Mouse (Mus musculus) liver, embryonic 13.5 days (tissue): ENCODE data around the gene Pramel1. TPM values are rescaled to one million over a fixed set of nuclear protein-coding genes. Genes with fewer than 3 reads are reported as not detected.
"Not testable (repeated sequence)": the region's sequence is repeated elsewhere in the genome, so short reads cannot be mapped to it uniquely, and the experiment has no call there.

Source experiments
- ATAC-seq: fragments of 200-750 bp; cut with Nextera tagmentation; 2 replicates; pipeline ENCODE4 v1.8.0; 2017; ENCODE audit warnings: low read depth, mild to moderate bottlenecking, moderate number of reproducible peaks, moderate library complexity
- DNase-seq: peaks from one replicate; pipeline ENCODE4 v3.0.0; 2022
- H3K27ac ChIP-seq: fragments of 300-500 bp; sonication (generic); 2 replicates; pipeline ENCODE4 v1.5.1; 2015; ENCODE audit warnings: moderate library complexity, mild to moderate bottlenecking, inconsistent platforms
- H3K27me3 ChIP-seq: fragments of 300-500 bp; sonication (generic); 2 replicates; pipeline ENCODE4 v1.6.1; 2015; ENCODE audit warnings: mild to moderate bottlenecking, inconsistent platforms
- H3K36me3 ChIP-seq: fragments of 300-500 bp; sonication (generic); 2 replicates; pipeline ENCODE4 v1.6.1; 2015; ENCODE audit warnings: mild to moderate bottlenecking, inconsistent platforms
- H3K4me1 ChIP-seq: fragments of 300-500 bp; sonication (generic); replicated peaks from 2 replicates; pipeline ENCODE4 v1.6.1; 2015; ENCODE audit warnings: inconsistent platforms
- H3K4me2 ChIP-seq: fragments of 300-500 bp; sonication (generic); 2 replicates; pipeline ENCODE4 v1.6.1; 2015; ENCODE audit warnings: inconsistent platforms, mild to moderate bottlenecking, moderate library complexity
- H3K4me3 ChIP-seq: fragments of 300-500 bp; sonication (generic); replicated peaks from 2 replicates; pipeline ENCODE4 v1.5.1; 2015; ENCODE audit warnings: mild to moderate bottlenecking, inconsistent platforms
- H3K9ac ChIP-seq: fragments of 300-500 bp; sonication (generic); 2 replicates; pipeline ENCODE4 v1.6.1; 2015; ENCODE audit warnings: mild to moderate bottlenecking, inconsistent platforms
- H3K9me3 ChIP-seq: fragments of 300-500 bp; sonication (generic); replicated peaks from 2 replicates; pipeline ENCODE4 v1.6.1; 2016; ENCODE audit warnings: inconsistent platforms
- WGBS: fragments of 180-500 bp; shearing (Covaris S2); methylation state at CpG from one replicate; pipeline ENCODE4 v1.1.7; 2015; ENCODE audit not compliant: insufficient replicate concordance; 5-methylcytosine and 5-hydroxymethylcytosine counted together
- polyA plus RNA-seq: library from polyadenylated mRNA; unstranded; fragments of >200 nt; fragmentation: Nextera tagmentation; extraction: Ambion mirVana; gene quantifications from 2 replicates; pipeline ENCODE4 v1.2.1, GENCODE M21; 2015

Gene Pramel1
- polyA plus RNA-seq, 1 experiment from 2014 or later, result not detected

DNA sequence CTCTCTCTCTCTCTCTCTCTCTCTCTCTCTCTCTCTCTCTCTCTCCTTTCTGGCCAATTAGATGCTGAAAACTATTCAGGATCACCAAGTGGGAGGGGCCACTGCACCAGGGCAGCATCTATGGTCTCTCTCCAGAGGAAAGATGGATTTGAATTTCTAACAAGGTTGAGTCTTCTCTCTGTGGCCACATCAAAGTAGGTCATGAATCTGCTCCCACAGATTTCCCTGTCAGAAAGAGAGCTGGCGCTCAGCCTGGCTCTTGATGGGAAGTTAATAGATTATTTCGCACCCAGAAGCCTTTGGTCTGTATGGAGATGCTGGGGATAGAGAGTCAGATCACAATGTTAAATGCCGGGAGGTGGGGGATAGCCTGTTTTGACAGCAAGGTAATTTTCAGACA, 12.1 kb upstream of the Pramel1 start:
- ATAC-seq (no peak), DNase-seq (no peak)
- H3K4me1 ChIP-seq, result no peaks in the 10 kb centered on the region
- H3K4me3 ChIP-seq, result no peak overlapping the region
- WGBS, result 60% methylated on average over 3 of the region's 3 CpGs
- H3K4me2 ChIP-seq, result no peak overlapping the region
- H3K27ac ChIP-seq, result no peak overlapping the region
- H3K9me3 ChIP-seq, result no peaks in the 10 kb centered on the region
- 0 out of 2 replicates have a peak, but pooled peaks cover 7% of the 10 kb centered on the region for H3K27me3 ChIP-seq
- H3K9ac ChIP-seq, result no peak overlapping the region
- no peaks in the 10 kb centered on the region for H3K36me3 ChIP-seq

DNA sequence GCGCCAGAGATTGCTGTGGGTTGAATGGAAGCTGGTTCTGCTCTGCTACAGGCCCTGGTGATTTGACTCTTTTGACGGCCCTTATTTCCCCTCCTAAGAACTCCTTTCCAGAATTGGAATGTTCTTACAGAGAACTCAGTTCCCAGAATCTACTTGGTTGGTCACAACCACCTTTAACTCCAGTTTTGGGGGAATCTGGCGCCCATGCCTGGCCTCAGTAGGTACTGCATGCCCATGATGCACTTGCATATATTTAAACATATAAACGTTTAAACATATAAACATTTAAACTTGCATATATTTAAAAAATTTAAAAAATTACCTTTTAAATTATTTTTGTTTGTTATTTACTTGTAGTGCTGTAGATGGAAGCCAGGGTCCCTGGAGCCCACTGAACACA, 10.6 kb upstream of the Pramel1 start:
- DNase-seq, result no peak
- Histone ChIP-seq H3K4me2 (no peak overlapping the region), H3K36me3 (no peaks in the 10 kb centered on the region), H3K4me3 (no peak overlapping the region), H3K4me1 (no peaks in the 10 kb centered on the region), H3K27ac (no peak overlapping the region), H3K9me3 (no peaks in the 10 kb centered on the region), H3K9ac (no peak overlapping the region), H3K27me3 (0 out of 2 replicates have a peak, but pooled peaks cover 7% of the 10 kb centered on the region)
- 27% methylated on average over 4 of the region's 4 CpGs for WGBS
- no peak for ATAC-seq

DNA sequence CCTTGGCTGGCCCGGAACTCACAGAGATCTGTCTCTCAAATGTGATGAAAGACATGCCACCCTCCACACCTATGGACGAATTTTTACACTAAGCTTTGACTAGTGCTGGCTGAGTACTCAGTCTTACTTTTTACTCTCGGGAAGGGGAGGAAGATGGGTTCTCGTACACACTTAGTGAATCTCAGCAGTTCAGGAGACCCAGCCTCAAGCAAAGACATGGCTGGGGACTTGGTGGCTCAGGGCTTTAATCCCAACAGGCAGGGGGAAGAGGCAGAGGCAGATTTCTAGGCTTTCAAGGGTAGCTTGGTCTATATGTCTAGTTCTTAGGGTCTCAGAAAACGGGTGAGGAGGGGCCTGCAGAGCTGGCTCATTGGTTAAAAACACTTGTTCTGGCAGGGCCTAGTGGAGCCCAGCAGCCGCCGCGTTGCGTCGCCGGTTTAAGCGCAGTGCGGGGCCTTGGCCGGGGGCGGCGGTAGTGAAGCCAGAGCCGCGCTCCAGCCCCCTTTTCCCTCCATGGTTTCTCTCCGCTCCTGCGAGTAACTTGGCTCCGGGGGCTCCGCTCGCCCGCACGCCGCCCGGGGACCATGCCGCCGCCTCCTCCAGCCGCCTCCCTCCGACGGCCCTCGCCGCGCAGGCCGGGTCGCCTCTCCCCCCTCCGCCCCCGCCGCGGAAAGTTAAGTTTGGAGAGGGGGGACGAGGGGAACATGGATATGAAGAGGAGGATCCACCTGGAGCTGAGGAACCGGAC, 5.1 kb upstream of the Pramel1 start:
- no peaks in the 10 kb centered on the region for H3K9me3 ChIP-seq
- DNase-seq (no peak), ATAC-seq (peak; percentile 54; the same call in 1 of the 2 replicates)
- no peaks in the 10 kb centered on the region for H3K36me3 ChIP-seq
- 6% methylated on average over 39 of the region's 43 CpGs for WGBS
- peak overlapping the region; percentile 28 for H3K4me3 ChIP-seq
- peaks cover 11% of the 10 kb centered on the region for H3K27me3 ChIP-seq
- H3K27ac ChIP-seq, result no peak overlapping the region
- peak overlapping the region; percentile 47 for H3K4me2 ChIP-seq
- no peak overlapping the region for H3K9ac ChIP-seq
- no peaks in the 10 kb centered on the region for H3K4me1 ChIP-seq

DNA sequence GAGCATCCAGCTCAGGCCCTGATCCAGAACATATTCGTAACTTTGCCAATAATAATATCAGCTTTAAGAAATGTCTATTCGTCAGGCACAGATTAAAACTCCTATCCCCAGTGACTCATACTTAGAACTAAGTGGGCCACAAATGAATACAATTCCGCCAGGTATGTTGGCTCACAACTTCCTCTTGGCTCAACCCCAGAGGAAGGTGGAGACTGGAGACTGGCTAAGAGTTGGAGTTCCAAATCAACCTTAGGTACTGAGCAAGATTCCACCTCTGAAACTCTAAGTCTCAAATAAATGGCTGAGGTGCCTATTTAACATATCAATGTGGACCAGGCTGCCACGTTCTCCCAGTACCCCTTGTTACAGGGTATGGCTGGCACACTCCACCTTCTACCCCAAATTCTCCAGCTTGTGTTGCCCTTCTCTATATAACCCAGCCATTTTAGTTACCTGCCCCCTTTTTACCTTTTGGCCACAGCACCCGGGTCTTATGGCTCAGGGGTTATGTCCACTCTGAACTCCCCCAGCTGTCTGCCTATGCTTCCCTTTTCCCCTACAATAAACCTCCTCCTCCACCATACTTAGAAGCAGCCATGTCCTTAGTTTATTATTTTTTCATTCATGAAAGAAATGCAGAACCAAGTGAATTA, 17.5 kb downstream of the Pramel1 start:
- Histone ChIP-seq H3K36me3 (peaks cover 22% of the 10 kb centered on the region), H3K9me3 (no peaks in the 10 kb centered on the region), H3K4me2 (peak overlapping the region; percentile 62), H3K4me1 (peaks cover 10% of the 10 kb centered on the region; the same call in 1 of the 2 replicates), H3K9ac (peak overlapping the region; percentile 72), H3K27ac (0 out of 2 replicates have a peak overlapping the region, but pooled peaks have one; percentile 0), H3K4me3 (peak overlapping the region; percentile 72), H3K27me3 (no peaks in the 10 kb centered on the region)
- 66% methylated on average over 5 of the region's 5 CpGs for WGBS
- ATAC-seq, result no peak
- no peak for DNase-seq

DNA sequence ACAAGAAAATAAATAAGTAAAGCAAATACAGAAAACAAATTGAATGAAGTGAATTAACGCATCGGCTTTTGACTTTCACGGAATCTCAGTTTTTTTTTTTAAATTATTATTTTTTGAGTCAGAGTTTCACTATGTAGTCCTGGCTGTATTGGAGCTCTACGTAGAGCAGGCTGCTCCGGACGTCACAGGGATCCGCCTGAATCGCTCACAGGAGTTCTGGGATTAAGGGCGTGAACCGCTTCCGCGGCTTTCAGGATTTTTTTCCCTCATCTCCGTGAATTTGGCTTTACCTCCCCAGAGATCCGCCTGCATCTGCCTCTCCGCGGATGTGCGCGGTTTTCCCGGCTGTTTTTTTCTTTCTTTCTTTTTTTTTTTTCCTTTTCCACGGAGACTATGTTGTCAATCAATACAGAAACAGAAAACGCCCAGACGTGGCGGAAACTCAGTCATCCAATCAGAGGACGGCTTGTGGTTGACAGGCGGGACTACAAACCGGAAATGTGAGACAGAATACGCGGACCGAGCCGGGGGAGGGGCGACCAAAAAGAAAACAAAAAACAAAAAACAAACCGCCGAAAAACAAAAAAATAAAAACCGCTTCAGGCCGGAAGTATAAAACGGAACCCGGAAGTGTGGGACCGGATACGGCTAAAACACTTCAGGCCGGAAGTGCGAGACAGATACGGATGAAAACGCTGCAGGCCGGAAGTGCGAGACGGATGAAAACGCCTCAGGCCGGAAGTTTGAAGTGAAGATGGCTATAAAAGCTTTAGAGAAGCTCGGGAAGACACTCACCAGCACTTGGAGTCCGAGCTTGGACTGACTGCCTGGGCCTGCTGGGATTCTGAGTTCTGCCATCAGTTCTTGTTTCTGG, 18.2 kb downstream of the Pramel1 start, which contains the start of gene Pramef8:
TSS of gene Pramef8 (plus strand) at position 208 of the 874 bp plus-strand sequence.
- H3K27ac ChIP-seq, result peak within 1 kb of the TSS; percentile 80
- H3K9ac ChIP-seq, result peak within 1 kb of the TSS; percentile 72
- WGBS, result 1% methylated on average over 50 of the region's 50 CpGs
- H3K4me2 ChIP-seq, result peak within 1 kb of the TSS; percentile 62
- H3K9me3 ChIP-seq, result no peaks in the 10 kb centered on the region
- H3K4me1 ChIP-seq, result peaks cover 10% of the 10 kb centered on the region; the same call in 1 of the 2 replicates
- no peaks in the 10 kb centered on the region for H3K27me3 ChIP-seq
- peaks cover 29% of the 10 kb centered on the region for H3K36me3 ChIP-seq
- H3K4me3 ChIP-seq, result peak within 1 kb of the TSS; percentile 72
- ATAC-seq, result peak; percentile 95
- peak; percentile 82 for DNase-seq

DNA sequence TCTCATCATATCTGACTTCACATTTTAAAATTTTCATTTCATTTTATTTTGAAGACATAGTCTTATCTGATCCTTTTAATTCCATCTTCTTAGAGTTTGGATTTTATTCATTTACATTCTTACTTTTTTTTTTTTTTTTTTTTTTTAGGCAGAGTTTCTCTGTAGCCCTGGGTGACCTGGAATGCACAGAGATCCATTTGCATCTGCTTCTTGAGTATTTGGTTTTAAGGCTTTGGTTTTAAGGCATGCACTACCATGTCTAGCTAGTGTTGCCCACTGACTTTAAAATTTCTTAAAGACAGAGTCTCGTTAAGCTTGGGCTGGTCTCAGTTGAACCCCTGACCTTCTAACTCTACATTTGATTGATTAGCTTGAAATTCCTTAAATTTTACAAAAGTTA, 19.4 kb downstream of the Pramel1 start:
- Histone ChIP-seq H3K36me3 (peaks cover 41% of the 10 kb centered on the region), H3K27me3 (no peaks in the 10 kb centered on the region), H3K9me3 (no peaks in the 10 kb centered on the region), H3K27ac (no peak overlapping the region), H3K4me1 (peaks cover 10% of the 10 kb centered on the region; the same call in 1 of the 2 replicates), H3K4me2 (no peak overlapping the region), H3K4me3 (no peak overlapping the region), H3K9ac (no peak overlapping the region)
- no peak for DNase-seq
- ATAC-seq, result no peak
- 76% methylated on average over 1 of the region's 1 CpGs for WGBS

DNA sequence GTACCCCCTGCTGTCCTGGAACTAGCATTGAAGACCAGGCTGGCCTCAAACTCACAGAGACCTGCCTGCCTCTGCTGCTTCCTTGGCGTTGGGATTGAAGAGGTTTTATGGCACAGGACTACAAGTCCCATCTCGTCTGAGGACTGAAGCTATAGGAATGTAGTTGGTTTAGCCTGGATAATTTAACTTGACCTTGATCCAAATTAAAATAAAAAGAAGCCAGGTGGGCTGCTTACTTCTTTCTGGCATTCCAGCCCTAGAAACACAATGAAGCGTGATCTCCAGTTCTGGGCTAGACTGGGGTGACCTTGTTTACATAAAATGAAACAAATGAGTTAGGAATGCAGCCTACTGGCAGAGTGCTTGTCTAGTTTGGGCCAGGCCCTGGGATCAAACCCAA, 19.9 kb downstream of the Pramel1 start:
- Histone ChIP-seq H3K4me2 (no peak overlapping the region), H3K27me3 (no peaks in the 10 kb centered on the region), H3K27ac (no peak overlapping the region), H3K4me1 (peaks cover 10% of the 10 kb centered on the region; the same call in 1 of the 2 replicates), H3K4me3 (no peak overlapping the region), H3K9ac (no peak overlapping the region), H3K9me3 (no peaks in the 10 kb centered on the region), H3K36me3 (peaks cover 46% of the 10 kb centered on the region)
- 73% methylated on average over 3 of the region's 3 CpGs for WGBS
- no peak for DNase-seq
- ATAC-seq, result no peak

DNA sequence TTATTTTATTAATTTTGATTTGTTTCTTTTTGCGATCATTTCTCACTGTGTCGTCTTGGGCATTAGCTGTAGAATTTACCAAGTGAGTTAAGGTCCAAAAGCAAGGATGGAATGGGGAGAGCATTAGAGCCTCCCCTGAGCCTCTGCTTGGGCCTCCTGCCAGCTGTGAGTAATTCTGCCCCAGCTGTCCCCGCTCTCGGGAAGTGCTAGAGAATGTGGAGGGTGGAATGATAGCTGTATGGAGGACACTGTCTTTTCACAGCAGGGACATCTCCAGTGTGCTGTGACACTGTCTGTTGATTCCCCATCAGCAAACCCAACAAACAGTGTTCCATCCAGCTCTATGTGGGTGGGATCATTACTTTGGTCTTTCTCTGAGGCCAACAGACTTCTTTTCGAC, 32.5 kb downstream of the Pramel1 start:
- H3K4me1 ChIP-seq, H3K27ac ChIP-seq, DNase-seq, H3K36me3 ChIP-seq, ATAC-seq, H3K9me3 ChIP-seq, H3K4me2 ChIP-seq, H3K27me3 ChIP-seq, H3K9ac ChIP-seq, H3K4me3 ChIP-seq: not testable (repeated sequence)
- WGBS, result 58% methylated on average over 5 of the region's 5 CpGs

Other genes starting within 250 kb of the Pramel1 start
- gene Prdm2, start 181.4 kb upstream of the Pramel1 start, polyA plus RNA-seq, result 2.9 and 4.7 TPM in 2 replicates
- gene Pdpn, start 94.9 kb upstream of the Pramel1 start, polyA plus RNA-seq, result 1.4 and 1.6 TPM in 2 replicates
- gene Lrrc38, start 44.7 kb upstream of the Pramel1 start, polyA plus RNA-seq, result not detected in 2 replicates
- gene Pramef8, start 18.0 kb downstream of the Pramel1 start, polyA plus RNA-seq, result 4.0 and 5.6 TPM in 2 replicates
- not detected in 2 replicates for gene Oog4, start 55.9 kb downstream of the Pramel1 start, polyA plus RNA-seq
- not detected in 2 replicates for gene Gm13043, start 116.9 kb downstream of the Pramel1 start, polyA plus RNA-seq
- gene Gm13040, start 141.5 kb downstream of the Pramel1 start, polyA plus RNA-seq, result not detected in 2 replicates
- gene BC080695, start 157.3 kb downstream of the Pramel1 start, polyA plus RNA-seq, result not detected in 2 replicates
- gene Gm13057, start 157.3 kb downstream of the Pramel1 start, polyA plus RNA-seq, result not detected in 2 replicates
- not detected in 2 replicates for gene Gm13083, start 220.6 kb downstream of the Pramel1 start, polyA plus RNA-seq